7 mouse cellular contexts compared by ENCODE assay signal in genomic region chr8:105854715-105855216, GRCm38 (mm10). TPM values are rescaled to one million over a fixed set of nuclear protein-coding genes. Genes with fewer than 3 reads are reported as not detected.
DNase-seq lines count a peak whose midpoint lies in the region; ATAC-seq lines count a peak whose summit lies in the region.

TSS of gene Thap11 (plus strand) at chr8:105855132.

- peak within 1 kb of the TSS; percentile 75 for H3K27ac ChIP-seq in embryonic facial prominence, embryonic 11.5 days (replicated peaks; ENCODE audit: low read depth, low read length)
- H3K27ac ChIP-seq in limb, embryonic 11.5 days (replicated peaks; ENCODE audit: low read depth, low read length): peak within 1 kb of the TSS; percentile 31
- H3K27ac ChIP-seq in midbrain, embryonic 14.5 days (replicated peaks; ENCODE audit: low read depth, low read length): peak within 1 kb of the TSS; percentile 79

- H3K4me1 ChIP-seq in embryonic facial prominence, embryonic 11.5 days (ENCODE audit: control insufficient read depth, insufficient read depth, low read length): peaks cover 2% of the 10 kb centered on the region; the same call in 1 of the 2 replicates
- H3K4me1 ChIP-seq in limb, embryonic 11.5 days (ENCODE audit: control insufficient read depth, insufficient read depth, low read length): peaks cover 16% of the 10 kb centered on the region
- peaks cover 36% of the 10 kb centered on the region for H3K4me1 ChIP-seq in midbrain, embryonic 14.5 days (ENCODE audit: control insufficient read depth, insufficient read depth, low read length)

- H3K36me3 ChIP-seq in embryonic facial prominence, embryonic 11.5 days (replicated peaks; ENCODE audit: control insufficient read depth, insufficient read depth, low read depth, low read length): no peaks in the 10 kb centered on the region
- H3K36me3 ChIP-seq in limb, embryonic 11.5 days (ENCODE audit: control insufficient read depth, insufficient read depth, low read length): no peaks in the 10 kb centered on the region
- peaks cover 3% of the 10 kb centered on the region; the same call in 1 of the 2 replicates for H3K36me3 ChIP-seq in midbrain, embryonic 14.5 days (ENCODE audit: control insufficient read depth, insufficient read depth, low read length)

- peak; percentile 88 for ATAC-seq in embryonic facial prominence, embryonic 11.5 days (replicated peaks; ENCODE audit: insufficient number of reproducible peaks, low FRiP score, low TSS enrichment, low read depth)
- ATAC-seq in limb, embryonic 11.5 days (ENCODE audit: insufficient number of reproducible peaks, low FRiP score, low TSS enrichment, low read depth): peak; percentile 89
- peak; percentile 90 for ATAC-seq in midbrain, embryonic 14.5 days (ENCODE audit: low FRiP score, low TSS enrichment)

- WGBS in embryonic facial prominence, embryonic 11.5 days: under 1% methylated on average over 43 of the region's 43 CpGs
- WGBS in limb, embryonic 11.5 days: under 1% methylated on average over 43 of the region's 43 CpGs
- under 1% methylated on average over 43 of the region's 43 CpGs for WGBS in midbrain, embryonic 14.5 days

- H3K9ac ChIP-seq in embryonic facial prominence, embryonic 11.5 days (replicated peaks; ENCODE audit: low read length): peak within 1 kb of the TSS; percentile 85
- peak within 1 kb of the TSS; percentile 81 for H3K9ac ChIP-seq in limb, embryonic 11.5 days (ENCODE audit: low read length)
- peak within 1 kb of the TSS; percentile 76 for H3K9ac ChIP-seq in midbrain, embryonic 14.5 days (replicated peaks; ENCODE audit: low read length)

- peak; percentile 95 for DNase-seq in adrenal gland, postnatal 14 days
- DNase-seq in embryonic facial prominence, embryonic 11.5 days (ENCODE audit: low spot score): peak; percentile 95
- DNase-seq in heart, adult 11 months: peak; percentile 99
- DNase-seq in kidney, adult 18-20 months: peak; percentile 96
- DNase-seq in limb, embryonic 11.5 days (ENCODE audit: low spot score): peak; percentile 97
- DNase-seq in midbrain, embryonic 14.5 days: peak; percentile 96
- DNase-seq in spleen, adult 18-20 months: peak; percentile 84 to 94

- no peaks in the 10 kb centered on the region for H3K9me3 ChIP-seq in embryonic facial prominence, embryonic 11.5 days (replicated peaks; ENCODE audit: control insufficient read depth, low read length)
- no peaks in the 10 kb centered on the region for H3K9me3 ChIP-seq in limb, embryonic 11.5 days (ENCODE audit: control insufficient read depth, low read length)
- H3K9me3 ChIP-seq in midbrain, embryonic 14.5 days (ENCODE audit: control insufficient read depth, low read length): no peaks in the 10 kb centered on the region

- H3K4me3 ChIP-seq in embryonic facial prominence, embryonic 11.5 days (ENCODE audit: low read depth, low read length): peak within 1 kb of the TSS; percentile 83
- H3K4me3 ChIP-seq in limb, embryonic 11.5 days (ENCODE audit: low read depth, low read length): peak within 1 kb of the TSS; percentile 85
- peak within 1 kb of the TSS; percentile 79 for H3K4me3 ChIP-seq in midbrain, embryonic 14.5 days (replicated peaks; ENCODE audit: low read depth, low read length)

- H3K4me2 ChIP-seq in embryonic facial prominence, embryonic 11.5 days (ENCODE audit: low read depth, low read length): peak within 1 kb of the TSS; percentile 96
- H3K4me2 ChIP-seq in limb, embryonic 11.5 days (ENCODE audit: low read depth, severe bottlenecking): peak within 1 kb of the TSS; percentile 94
- peak within 1 kb of the TSS; percentile 99 for H3K4me2 ChIP-seq in midbrain, embryonic 14.5 days (ENCODE audit: low read length)

- H3K27me3 ChIP-seq in embryonic facial prominence, embryonic 11.5 days (ENCODE audit: control insufficient read depth, insufficient read depth, low read length): no peaks in the 10 kb centered on the region
- no peaks in the 10 kb centered on the region for H3K27me3 ChIP-seq in limb, embryonic 11.5 days (ENCODE audit: control insufficient read depth, insufficient read depth, low read length)
- H3K27me3 ChIP-seq in midbrain, embryonic 14.5 days (ENCODE audit: control insufficient read depth, insufficient read depth, low read length): no peaks in the 10 kb centered on the region

RNA-seq across cellular contexts. Expression of gene Thap11, which starts in this region (rescaled TPM):
- total RNA-seq in adrenal gland, postnatal 14 days (2021): 30.9 and 31.0 TPM in 2 replicates
- 67.7 and 72.4 TPM in 2 replicates for polyA plus RNA-seq in embryonic facial prominence, embryonic 11.5 days (2014; fragmentation: Nextera tagmentation; extraction: Ambion mirVana)
- 73.4 and 77.6 TPM in 2 replicates for polyA plus RNA-seq in limb, embryonic 11.5 days (2014; fragmentation: Nextera tagmentation; extraction: Ambion mirVana)
- polyA plus RNA-seq in midbrain, embryonic 14.5 days (2014; fragmentation: Nextera tagmentation; extraction: Ambion mirVana): 49.8 and 51.5 TPM in 2 replicates

Comparison
In these comparisons a context has a peak if more than half of its experiments do, and no peak if none do; other contexts are left out.
1. Peak in every context shown above with its lines: DNase-seq, ATAC-seq, H3K4me3 ChIP-seq and H3K27ac ChIP-seq.